Comparison of ENCODE assay signal across 14 mouse cellular contexts in the genomic region with DNA sequence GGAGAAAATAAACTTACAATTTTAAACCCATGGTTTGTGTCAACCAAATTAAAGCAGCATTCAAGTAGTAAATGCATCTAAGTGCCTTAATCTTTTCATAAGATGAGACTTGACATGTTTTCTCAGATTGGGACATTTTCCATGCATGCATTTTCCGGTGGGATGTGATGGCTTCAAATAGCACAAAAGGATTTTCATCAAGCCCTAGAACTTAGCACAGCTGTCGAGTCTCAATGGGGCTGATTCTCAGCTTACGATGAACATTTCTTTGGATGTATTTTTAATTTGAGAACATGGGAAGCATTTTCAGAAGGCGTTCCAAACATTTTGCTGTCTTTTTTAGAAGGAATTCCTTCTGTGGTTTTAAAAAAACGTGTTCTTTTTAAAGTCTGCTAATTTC. TPM values are rescaled to one million over a fixed set of nuclear protein-coding genes. Genes with fewer than 3 reads are reported as not detected.
DNase-seq lines count a peak whose midpoint lies in the region; ATAC-seq and TF ChIP-seq lines count a peak whose summit lies in the region.
"Had no signal": no experiment of that assay in that cellular context is flagged by ENCODE, and none has a peak within 500 bp of the region (broad histone marks: within the 10 kb centered on the region; RNA-seq: fewer than 3 reads in every experiment).

No protein-coding gene starts in this region.

- in situ Hi-C loops in CH12.LX (cut with MboI; ENCODE audit: low pct_ligation_motif_present, low pct_unique_long_range_greater_than_20kb, low sequenced_read_pairs), result loop anchor here (25.0 kb wide), 3 partner anchors 138 to 338 kb away; no protein-coding TSS in a partner anchor

- TF ChIP-seq EP300 in CH12.LX (IDR thresholded peaks at IDR 0.05; ENCODE audit: low read length), result no peak

- H3K36me3 ChIP-seq in CH12.LX (replicated peaks in 1 of 2; ENCODE audit: control insufficient read depth in 1 of 2, insufficient read depth in 1 of 2, low read length in 1 of 2), result no peaks in the 10 kb centered on the region
- H3K36me3 ChIP-seq in limb, embryonic 13.5 days, result no peaks in the 10 kb centered on the region
- H3K36me3 ChIP-seq in kidney, embryonic 15.5 days, result no peaks in the 10 kb centered on the region
- H3K36me3 ChIP-seq: forebrain, embryonic 10.5 days; midbrain, embryonic 10.5 days; neural tube, embryonic 15.5 days had no signal

- peak overlapping the region in 2 of 3 experiments; percentile 15 to 45 for H3K4me3 ChIP-seq in CH12.LX (replicated peaks in 1 of 3; ENCODE audit: low read depth in 2 of 3, low read length in 2 of 3, poor library complexity in 1 of 3)
- no peak overlapping the region for H3K4me3 ChIP-seq in limb, embryonic 13.5 days
- no peak overlapping the region for H3K4me3 ChIP-seq in kidney, embryonic 15.5 days (replicated peaks)
- H3K4me3 ChIP-seq: forebrain, embryonic 10.5 days; midbrain, embryonic 10.5 days; neural tube, embryonic 15.5 days had no signal

- TF ChIP-seq CTCF in CH12.LX (conservative IDR thresholded peaks at IDR 0.05 in 1 of 2, IDR thresholded peaks at IDR 0.05 in 1 of 2; ENCODE audit: low read depth in 2 of 2, low read length in 2 of 2), result no peak

- 41% methylated on average over 5 of the region's 5 CpGs for WGBS in limb, embryonic 13.5 days
- WGBS in kidney, embryonic 15.5 days, result 63% methylated on average over 5 of the region's 5 CpGs

- no peaks in the 10 kb centered on the region for H3K79me2 ChIP-seq in CH12.LX (replicated peaks; ENCODE audit: control insufficient read depth, extremely low read depth, insufficient read depth, poor library complexity, severe bottlenecking)

- H3K27ac ChIP-seq in CH12.LX (ENCODE audit: insufficient read depth, low read depth), result no peak overlapping the region
- peak overlapping the region; percentile 33; the same call in 1 of the 2 replicates for H3K27ac ChIP-seq in limb, embryonic 13.5 days
- H3K27ac ChIP-seq in kidney, embryonic 15.5 days, result no peak overlapping the region
- H3K27ac ChIP-seq: forebrain, embryonic 10.5 days; midbrain, embryonic 10.5 days; neural tube, embryonic 15.5 days had no signal

- peak overlapping the region; percentile 61; the same call in 1 of the 2 replicates for H3K4me2 ChIP-seq in CH12.LX (ENCODE audit: insufficient read depth, low read depth, poor library complexity, severe bottlenecking)
- no peak overlapping the region for H3K4me2 ChIP-seq in limb, embryonic 13.5 days (replicated peaks)
- no peak overlapping the region for H3K4me2 ChIP-seq in kidney, embryonic 15.5 days
- H3K4me2 ChIP-seq: neural tube, embryonic 15.5 days had no signal

- no peak for ATAC-seq in CD4-positive, CD25-positive, alpha-beta regulatory T cell, adult 4 months
- no peak for ATAC-seq in limb, embryonic 13.5 days (ENCODE audit: low FRiP score, low read depth)
- no peak for ATAC-seq in kidney, embryonic 15.5 days (replicated peaks; ENCODE audit: low FRiP score)

- DNase-seq in CD4-positive, CD25-positive, alpha-beta regulatory T cell, adult 2 months (ENCODE audit: low read depth, low spot score), result peak; percentile 22
- peak; percentile 1 for DNase-seq in kidney, postnatal 14 days
- DNase-seq in kidney, postnatal 25 days, result no peak
- DNase-seq in CH12.LX (ENCODE audit: extremely low read depth), result no peak
- DNase-seq in layer of hippocampus, adult 8-10 months (ENCODE audit: low spot score in 2 of 2), result no peak
- DNase-seq: cerebellum, adult 11 months; heart, adult 11 months; left cerebral cortex, postnatal 4 days had no signal

- H3K27me3 ChIP-seq in CH12.LX (replicated peaks), result no peaks in the 10 kb centered on the region
- no peaks in the 10 kb centered on the region for H3K27me3 ChIP-seq in limb, embryonic 13.5 days
- H3K27me3 ChIP-seq in kidney, embryonic 15.5 days, result peaks cover 4% of the 10 kb centered on the region; the same call in 1 of the 2 replicates
- H3K27me3 ChIP-seq: neural tube, embryonic 15.5 days had no signal

- H3K4me1 ChIP-seq in CH12.LX (ENCODE audit: control insufficient read depth in 1 of 2, insufficient read depth in 2 of 2), result no peaks in the 10 kb centered on the region
- H3K4me1 ChIP-seq in limb, embryonic 13.5 days, result no peaks in the 10 kb centered on the region
- H3K4me1 ChIP-seq in kidney, embryonic 15.5 days, result no peaks in the 10 kb centered on the region
- H3K4me1 ChIP-seq: midbrain, embryonic 10.5 days; neural tube, embryonic 15.5 days had no signal

- dilution Hi-C loops in CH12.LX (cut with MboI; ENCODE audit: extremely low pct_ligation_motif_present, extremely low pct_unique_long_range_greater_than_20kb, low sequenced_read_pairs), result no loop called here

- TF ChIP-seq POLR2A in CH12.LX (IDR thresholded peaks at IDR 0.05; ENCODE audit: low read depth, low read length), result no peak

- TF ChIP-seq RAD21 in CH12.LX (IDR thresholded peaks at IDR 0.05; ENCODE audit: low read depth, low read length), result no peak

- no peaks in the 10 kb centered on the region for H3K9me3 ChIP-seq in CH12.LX (replicated peaks; ENCODE audit: low read length)
- no peaks in the 10 kb centered on the region for H3K9me3 ChIP-seq in limb, embryonic 13.5 days
- H3K9me3 ChIP-seq in kidney, embryonic 15.5 days (replicated peaks), result no peaks in the 10 kb centered on the region
- H3K9me3 ChIP-seq: forebrain, embryonic 10.5 days; midbrain, embryonic 10.5 days; neural tube, embryonic 15.5 days had no signal

- H3K9ac ChIP-seq in CH12.LX (ENCODE audit: insufficient read depth, low read depth), result no peak overlapping the region
- no peak overlapping the region for H3K9ac ChIP-seq in limb, embryonic 13.5 days
- H3K9ac ChIP-seq in kidney, embryonic 15.5 days, result no peak overlapping the region
- H3K9ac ChIP-seq: neural tube, embryonic 15.5 days had no signal

TF ChIP-seq in CH12.LX, 34 proteins besides CTCF, POLR2A, EP300 and RAD21:
- TF ChIP-seq MYC (IDR thresholded peaks at IDR 0.05; ENCODE audit: low read depth, low read length), result no peak
- 0 out of 2 replicates have a peak, but pooled peaks have one; percentile 9 for TF ChIP-seq SIN3A (IDR thresholded peaks at IDR 0.05; ENCODE audit: low read length)
TF ChIP-seq in CH12.LX: peak in this region for 1.

RNA-seq across cellular contexts. Expression of gene P2ry10b, which starts 1.3 kb away (rescaled TPM):
- 1 to 10 TPM; 6.1 to 7.2 TPM for polyA plus RNA-seq in CD4-positive, CD25-positive, alpha-beta regulatory T cell, adult 4 months (2017; shearing (Covaris generic))
- total RNA-seq in CH12.LX (2012; rRNA removed) (1.0 and 1.2 TPM in 2 replicates), CH12.LX (2014; rRNA removed) (2.7 and 4.3 TPM in 2 replicates)
- 1.3 and 1.4 TPM in 2 replicates for polyA plus RNA-seq in CH12.LX (2012; ENCODE audit: insufficient read length, low read depth)
- polyA plus RNA-seq in limb, embryonic 13.5 days (2015; fragmentation: Nextera tagmentation; extraction: Ambion mirVana), result 3.5 and 3.9 TPM in 2 replicates
- under 1 TPM; 0.12 to 0.61 (median 0.47) TPM for total RNA-seq in layer of hippocampus, adult 8-10 months (2022)
- polyA plus RNA-seq in kidney, embryonic 15.5 days (2015; fragmentation: Nextera tagmentation; extraction: Ambion mirVana), result 0.74 and 0.93 TPM in 2 replicates

Comparison
In these comparisons a context has a peak if more than half of its experiments do, and no peak if none do; other contexts are left out.
1. DNase-seq: peak in CD4-positive, CD25-positive, alpha-beta regulatory T cell, adult 2 months (single experiment) and kidney, postnatal 14 days (single experiment); none in kidney, postnatal 25 days (0 of 2), CH12.LX (single experiment) and layer of hippocampus, adult 8-10 months (0 of 2).
2. H3K4me3 ChIP-seq: peak in CH12.LX (2 of 3); none in limb, embryonic 13.5 days (single experiment) and kidney, embryonic 15.5 days (single experiment).